Mouse (Mus musculus) left cerebral cortex, postnatal 36 days (tissue): Measurements from ENCODE around the gene Gnpnat1. TPM values are rescaled to one million over a fixed set of nuclear protein-coding genes. Genes with fewer than 3 reads are reported as not detected.

Experiments used
- microRNA-seq: library from miRNA; unstranded; fragments of <30 nt; microRNA quantifications from one replicate; pipeline ENCODE4 v1.2.0, GENCODE M21; 2022
- total RNA-seq, 2 experiments: library from RNA; stranded (reverse); gene quantifications; 2 replicates each; pipeline ENCODE4 v1.2.3; 2021

Gene Gnpnat1
- total RNA-seq, 2 experiments from 2014 or later, result 14.3 to 14.6 TPM

Small RNAs within 50 kb of the gene (microRNA-seq; reads per million reads assigned to microRNA genes)
- gene Gm25353, result not detected

Other genes with a start within 250 kb of the Gnpnat1 start
- gene Gpr137c, start 185.2 kb downstream of the Gnpnat1 start, total RNA-seq, result 10 to 100 TPM; 31.9 to 35.9 TPM
- 10 to 100 TPM; 69.9 to 74.0 TPM for gene Txndc16, start 184.6 kb downstream of the Gnpnat1 start, total RNA-seq
- gene Ero1l, start 86.1 kb downstream of the Gnpnat1 start, total RNA-seq, result 10 to 100 TPM; 39.9 to 41.3 TPM
- 100 to 1,000 TPM in 1 of 2 experiments, 10 to 100 TPM in 1; 83.4 to 116 TPM for gene Psmc6, start 75.1 kb downstream of the Gnpnat1 start, total RNA-seq
- 10 to 100 TPM; 18.5 to 21.0 TPM for gene Styx, start 53.8 kb downstream of the Gnpnat1 start, total RNA-seq
- gene Fermt2, start 125.2 kb upstream of the Gnpnat1 start, total RNA-seq, result 10 to 100 TPM; 91.8 to 91.9 TPM